Mouse (Mus musculus) hindbrain, embryonic 12.5 days (tissue): ENCODE measurements around the gene Atp6v0e2. TPM values are rescaled to one million over a fixed set of nuclear protein-coding genes. Genes with fewer than 3 reads are reported as not detected.

Experiments
- ATAC-seq: fragments of 200-750 bp; cut with Nextera tagmentation; 2 replicates; pipeline ENCODE4 v1.8.0; 2017; ENCODE audit warnings: moderate TSS enrichment; ENCODE audit not compliant: low FRiP score
- H3K27ac ChIP-seq: fragments of 300-500 bp; sonication (generic); 2 replicates; pipeline ENCODE4 v1.5.1; 2016; ENCODE audit warnings: mild to moderate bottlenecking
- H3K27me3 ChIP-seq: fragments of 300-500 bp; sonication (generic); 2 replicates; pipeline ENCODE4 v1.6.1; 2016; ENCODE audit warnings: mild to moderate bottlenecking
- H3K36me3 ChIP-seq: fragments of 300-500 bp; sonication (generic); 2 replicates; pipeline ENCODE4 v1.6.1; 2016; ENCODE audit warnings: mild to moderate bottlenecking
- H3K4me1 ChIP-seq: fragments of 300-500 bp; sonication (generic); 2 replicates; pipeline ENCODE4 v1.6.1; 2016
- H3K4me2 ChIP-seq: fragments of 300-500 bp; sonication (generic); replicated peaks from 2 replicates; pipeline ENCODE4 v1.6.1; 2016; ENCODE audit warnings: mild to moderate bottlenecking
- H3K4me3 ChIP-seq: fragments of 300-500 bp; sonication (generic); 2 replicates; pipeline ENCODE4 v1.5.1; 2016; ENCODE audit warnings: mild to moderate bottlenecking
- H3K9ac ChIP-seq: fragments of 300-500 bp; sonication (generic); 2 replicates; pipeline ENCODE4 v1.6.1; 2016; ENCODE audit warnings: mild to moderate bottlenecking, moderate library complexity
- H3K9me3 ChIP-seq: fragments of 300-500 bp; sonication (generic); replicated peaks from 2 replicates; pipeline ENCODE4 v1.6.1; 2016; ENCODE audit warnings: mild to moderate bottlenecking
- WGBS: fragments of 180-500 bp; shearing (Covaris S2); methylation state at CpG from one replicate; pipeline ENCODE4 v1.1.7; 2016; 5-methylcytosine and 5-hydroxymethylcytosine counted together
- polyA plus RNA-seq: library from polyadenylated mRNA; unstranded; fragments of >200 nt; fragmentation: Nextera tagmentation; extraction: Ambion mirVana; gene quantifications from 2 replicates; pipeline ENCODE4 v1.2.1, GENCODE M21; 2016

The Atp6v0e2 gene
- 74.7 and 75.0 TPM in 2 replicates for polyA plus RNA-seq

DNA sequence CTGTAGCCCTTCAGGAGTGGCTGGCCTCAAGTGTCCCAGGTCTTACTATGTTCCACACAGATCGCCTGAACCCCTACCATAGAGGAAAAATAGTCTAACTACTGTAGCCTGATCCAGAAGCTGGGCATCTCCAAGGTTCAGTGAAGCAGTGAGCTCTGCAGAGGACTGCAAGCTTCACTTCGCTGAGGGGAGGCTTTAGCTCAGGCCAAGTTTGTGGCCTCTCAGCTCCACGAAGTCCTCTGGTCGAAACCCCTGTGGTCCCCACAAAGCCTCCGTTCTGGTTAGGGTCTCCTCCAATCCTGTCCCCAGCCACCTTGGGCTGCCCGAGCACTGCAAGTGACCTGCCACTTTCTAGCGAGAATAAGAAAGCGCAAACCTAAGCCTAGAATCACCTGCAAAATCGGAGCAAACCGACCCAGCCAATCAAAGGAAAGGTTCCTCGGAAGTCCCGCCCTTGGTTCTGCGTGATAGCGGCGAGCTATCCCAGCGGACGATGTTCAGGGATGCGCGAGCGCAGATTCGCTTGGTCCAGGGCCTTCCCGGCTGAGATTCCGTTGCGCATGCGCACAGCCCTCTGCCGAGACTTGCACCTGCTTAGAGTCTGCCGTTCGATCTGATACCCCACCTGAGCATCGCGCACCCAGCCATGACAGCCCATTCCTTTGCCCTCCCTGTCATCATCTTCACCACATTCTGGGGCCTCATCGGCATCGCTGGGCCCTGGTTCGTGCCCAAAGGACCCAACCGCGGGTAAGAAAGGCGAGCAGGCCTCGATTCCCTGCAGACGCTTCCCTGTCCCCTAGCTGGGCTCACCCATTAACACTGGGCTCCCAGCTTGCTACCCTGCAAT, at the start of gene Atp6v0e2:
Atp6v0e2 (plus strand) TSS at position 511 of the 850 bp plus-strand sequence.
- H3K9me3 ChIP-seq: no peaks in the 10 kb centered on the region
- 4% methylated on average over 38 of the region's 38 CpGs for WGBS
- H3K36me3 ChIP-seq: peaks cover 31% of the 10 kb centered on the region
- ATAC-seq: peak; percentile 95
- peaks cover 25% of the 10 kb centered on the region for H3K4me1 ChIP-seq
- H3K4me2 ChIP-seq: peak within 1 kb of the TSS; percentile 89
- peak within 1 kb of the TSS; percentile 66 for H3K4me3 ChIP-seq
- peak within 1 kb of the TSS; percentile 90 for H3K9ac ChIP-seq
- H3K27ac ChIP-seq: peak within 1 kb of the TSS; percentile 81
- no peaks in the 10 kb centered on the region for H3K27me3 ChIP-seq

DNA sequence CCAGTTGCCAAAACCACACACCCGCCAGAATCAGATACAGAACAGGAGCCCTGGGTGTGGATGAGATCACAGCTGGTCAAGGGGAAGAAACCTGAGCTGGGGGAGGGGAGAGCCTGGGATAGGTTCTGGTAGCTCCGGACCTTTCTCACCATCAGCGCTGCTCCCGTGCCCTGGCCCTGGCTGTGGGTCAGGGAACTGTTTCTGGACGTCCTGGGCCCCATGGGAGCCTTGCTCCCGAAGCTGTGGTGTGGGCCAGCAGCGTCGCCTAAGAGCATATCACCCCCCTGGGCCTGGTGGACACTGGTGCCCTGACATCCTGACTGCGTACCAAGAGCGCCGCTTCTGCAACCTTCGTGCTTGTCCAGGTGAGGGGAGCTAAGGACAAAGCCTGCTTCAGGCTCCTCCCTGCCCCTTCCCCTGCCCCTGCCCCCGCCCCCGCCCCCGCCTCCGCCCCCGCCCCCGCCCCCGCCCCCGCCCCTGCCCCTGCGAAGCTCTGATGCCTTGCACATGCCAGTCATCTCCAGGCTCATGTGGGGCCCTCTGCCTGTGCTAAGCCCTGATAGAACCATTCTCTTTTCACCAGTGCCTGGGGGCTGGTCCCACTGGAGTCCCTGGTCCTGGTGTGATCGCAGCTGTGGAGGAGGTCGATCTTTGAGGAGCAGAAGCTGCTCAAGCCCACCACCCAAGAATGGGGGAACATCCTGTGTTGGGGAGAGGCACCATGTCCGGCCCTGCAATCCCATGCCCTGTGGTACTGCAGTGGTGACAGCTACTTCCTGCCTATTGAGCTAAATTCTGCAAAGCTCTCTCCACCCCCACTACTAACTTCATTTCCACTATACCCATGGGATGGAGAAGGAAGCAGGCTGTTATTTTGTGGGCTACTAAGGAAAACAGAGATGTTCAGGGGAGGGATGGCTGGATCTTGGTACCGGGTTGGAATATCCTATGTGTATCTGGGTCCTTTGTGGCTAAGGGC, 49.4 kb upstream of the Atp6v0e2 start:
- Histone ChIP-seq H3K9me3 (no peaks in the 10 kb centered on the region), H3K4me3 (0 out of 2 replicates have a peak overlapping the region, but pooled peaks have one; percentile 11), H3K27ac (no peak overlapping the region; the same call in 1 of the 2 replicates), H3K9ac (peak overlapping the region; percentile 53; the same call in 1 of the 2 replicates), H3K4me2 (peak overlapping the region; percentile 44), H3K27me3 (0 out of 2 replicates have a peak, but pooled peaks cover 3% of the 10 kb centered on the region), H3K36me3 (no peaks in the 10 kb centered on the region), H3K4me1 (peaks cover 13% of the 10 kb centered on the region)
- WGBS: 11% methylated on average over 25 of the region's 25 CpGs
- no peak for ATAC-seq

DNA sequence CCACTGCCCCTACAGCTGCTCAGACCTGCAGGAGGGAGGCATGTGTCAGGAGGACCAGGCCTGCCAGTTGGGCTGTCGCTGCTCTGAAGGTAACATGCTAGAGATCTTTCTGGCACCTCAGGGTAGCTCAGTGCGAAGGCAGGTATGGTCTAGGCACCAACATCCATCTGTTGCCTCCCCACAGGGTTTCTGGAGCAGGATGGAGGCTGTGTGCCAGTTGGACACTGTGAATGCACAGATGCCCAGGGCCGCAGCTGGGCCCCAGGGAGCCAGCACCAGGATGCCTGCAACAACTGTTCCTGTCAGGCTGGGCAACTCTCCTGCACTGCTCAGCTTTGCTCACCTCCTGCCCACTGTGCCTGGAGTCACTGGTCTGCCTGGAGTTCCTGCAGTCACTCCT, 47.7 kb upstream of the Atp6v0e2 start:
- no peaks in the 10 kb centered on the region for H3K9me3 ChIP-seq
- 77% methylated on average over 3 of the region's 3 CpGs for WGBS
- ATAC-seq: no peak
- H3K4me2 ChIP-seq: no peak overlapping the region
- peaks cover 15% of the 10 kb centered on the region for H3K4me1 ChIP-seq
- no peak overlapping the region for H3K9ac ChIP-seq
- no peak overlapping the region for H3K27ac ChIP-seq
- no peak overlapping the region for H3K4me3 ChIP-seq
- H3K36me3 ChIP-seq: no peaks in the 10 kb centered on the region
- 0 out of 2 replicates have a peak, but pooled peaks cover 3% of the 10 kb centered on the region for H3K27me3 ChIP-seq

DNA sequence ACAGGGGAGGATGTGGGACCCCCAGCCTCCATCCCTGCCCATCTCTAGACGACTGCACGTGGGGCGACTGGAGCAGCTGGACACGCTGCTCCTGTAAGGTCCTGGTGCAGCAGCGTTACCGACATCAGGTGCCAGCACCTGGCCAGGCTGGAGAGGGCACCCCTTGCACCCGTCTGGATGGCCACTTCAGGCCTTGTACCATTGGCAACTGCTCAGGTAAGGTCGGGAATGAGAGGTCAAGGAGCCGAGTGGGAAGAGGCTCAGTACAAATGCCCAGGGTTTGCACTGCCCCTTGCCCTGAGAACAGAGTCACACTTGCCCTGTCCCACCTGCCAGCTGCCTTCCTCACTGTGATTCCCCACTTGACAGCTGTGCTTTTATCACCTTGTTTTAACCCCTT, 46.1 kb upstream of the Atp6v0e2 start:
- H3K9me3 ChIP-seq: no peaks in the 10 kb centered on the region
- H3K27ac ChIP-seq: no peak overlapping the region
- 75% methylated on average over 9 of the region's 9 CpGs for WGBS
- no peak for ATAC-seq
- H3K4me1 ChIP-seq: peaks cover 15% of the 10 kb centered on the region
- H3K36me3 ChIP-seq: no peaks in the 10 kb centered on the region
- 0 out of 2 replicates have a peak, but pooled peaks cover 3% of the 10 kb centered on the region for H3K27me3 ChIP-seq
- no peak overlapping the region for H3K9ac ChIP-seq
- no peak overlapping the region for H3K4me2 ChIP-seq
- H3K4me3 ChIP-seq: no peak overlapping the region

DNA sequence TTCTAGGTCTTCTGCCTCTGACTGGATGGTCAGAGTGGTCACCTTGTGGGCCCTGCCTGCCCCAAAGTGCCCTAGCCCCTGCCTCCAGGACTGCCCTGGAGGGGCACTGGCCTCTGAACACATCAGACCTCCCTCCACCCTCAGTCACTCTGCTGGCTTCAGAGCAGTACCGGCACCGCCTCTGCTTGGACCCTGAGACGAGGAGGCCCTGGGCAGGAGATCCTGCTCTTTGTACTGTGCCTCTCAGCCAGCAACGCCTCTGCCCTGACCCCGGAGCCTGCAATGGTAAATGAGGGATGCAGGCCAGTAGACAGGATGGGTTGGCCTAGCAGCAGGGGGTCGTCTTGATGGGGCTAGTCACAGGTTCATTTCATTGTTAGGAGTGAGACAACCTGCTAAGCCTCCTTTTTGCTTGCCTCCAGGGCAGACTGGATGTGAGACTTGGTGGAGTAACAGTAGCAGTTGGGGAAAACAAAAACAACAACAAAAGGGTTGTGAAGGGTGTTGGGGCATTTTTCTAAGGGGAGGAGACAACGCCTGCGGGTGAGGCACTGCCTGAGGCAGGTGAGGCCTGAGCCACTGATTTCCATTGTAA, 44.2 kb upstream of the Atp6v0e2 start:
- 8% methylated on average over 8 of the region's 8 CpGs for WGBS
- Histone ChIP-seq H3K9me3 (no peaks in the 10 kb centered on the region), H3K4me1 (peaks cover 5% of the 10 kb centered on the region), H3K9ac (no peak overlapping the region), H3K27ac (no peak overlapping the region), H3K36me3 (no peaks in the 10 kb centered on the region), H3K27me3 (0 out of 2 replicates have a peak, but pooled peaks cover 3% of the 10 kb centered on the region), H3K4me3 (no peak overlapping the region), H3K4me2 (no peak overlapping the region)
- no peak for ATAC-seq

DNA sequence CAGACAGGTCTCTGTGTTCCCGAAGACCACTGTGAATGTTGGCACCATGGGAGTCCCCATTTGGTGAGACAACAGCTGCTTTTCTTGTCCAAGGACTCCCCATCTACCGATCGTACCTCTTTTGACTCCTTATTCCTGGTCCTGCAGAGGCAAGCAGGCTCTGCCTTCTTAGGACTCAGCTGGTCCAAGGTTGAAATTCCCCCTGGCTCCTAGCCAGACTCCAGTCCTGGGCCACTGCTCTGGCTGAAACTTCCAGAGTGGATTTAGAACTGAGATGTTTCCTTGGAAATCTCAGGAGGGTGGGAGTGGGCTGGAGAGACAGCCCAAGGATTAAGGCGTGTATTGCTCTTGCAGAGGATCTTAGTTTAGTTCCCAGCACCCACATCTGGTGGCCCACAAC, 39.9 kb upstream of the Atp6v0e2 start:
- H3K36me3 ChIP-seq: no peaks in the 10 kb centered on the region
- H3K4me1 ChIP-seq: 0 out of 2 replicates have a peak, but pooled peaks cover 2% of the 10 kb centered on the region
- H3K4me2 ChIP-seq: no peak overlapping the region
- no peak overlapping the region for H3K4me3 ChIP-seq
- H3K9me3 ChIP-seq: no peaks in the 10 kb centered on the region
- H3K27ac ChIP-seq: no peak overlapping the region
- no peak overlapping the region for H3K9ac ChIP-seq
- no peak for ATAC-seq
- no peaks in the 10 kb centered on the region for H3K27me3 ChIP-seq
- WGBS: 84% methylated on average over 4 of the region's 4 CpGs

DNA sequence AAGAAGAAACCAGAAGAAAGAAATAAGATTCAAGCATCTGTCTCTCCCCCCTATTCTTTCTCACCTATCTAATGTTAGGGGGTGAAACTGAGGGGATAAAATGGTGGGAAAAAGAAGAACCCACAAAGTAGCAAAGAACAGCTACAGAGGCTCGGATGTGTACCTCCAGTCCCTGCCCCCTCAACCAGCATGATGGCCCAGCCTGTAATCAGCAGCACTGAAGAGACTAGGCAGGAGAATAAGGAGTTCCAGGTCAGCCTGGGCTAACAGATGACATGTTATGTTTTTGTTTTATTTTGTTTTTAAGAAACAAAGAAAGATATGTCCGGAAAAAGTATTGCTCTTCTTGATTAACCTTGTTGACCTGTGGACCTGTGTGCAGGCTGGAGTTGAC, 33.6 kb upstream of the Atp6v0e2 start:
- H3K27ac ChIP-seq: no peak overlapping the region
- peak overlapping the region; percentile 66; the same call in 1 of the 2 replicates for H3K4me3 ChIP-seq
- H3K4me1 ChIP-seq: peaks cover 6% of the 10 kb centered on the region
- ATAC-seq: peak; percentile 80
- H3K4me2 ChIP-seq: 0 out of 2 replicates have a peak overlapping the region, but pooled peaks have one; percentile 90
- H3K27me3 ChIP-seq: no peaks in the 10 kb centered on the region
- H3K9me3 ChIP-seq: no peaks in the 10 kb centered on the region
- no peaks in the 10 kb centered on the region for H3K36me3 ChIP-seq
- no peak overlapping the region for H3K9ac ChIP-seq
- 17% methylated on average over 2 of the region's 2 CpGs for WGBS

DNA sequence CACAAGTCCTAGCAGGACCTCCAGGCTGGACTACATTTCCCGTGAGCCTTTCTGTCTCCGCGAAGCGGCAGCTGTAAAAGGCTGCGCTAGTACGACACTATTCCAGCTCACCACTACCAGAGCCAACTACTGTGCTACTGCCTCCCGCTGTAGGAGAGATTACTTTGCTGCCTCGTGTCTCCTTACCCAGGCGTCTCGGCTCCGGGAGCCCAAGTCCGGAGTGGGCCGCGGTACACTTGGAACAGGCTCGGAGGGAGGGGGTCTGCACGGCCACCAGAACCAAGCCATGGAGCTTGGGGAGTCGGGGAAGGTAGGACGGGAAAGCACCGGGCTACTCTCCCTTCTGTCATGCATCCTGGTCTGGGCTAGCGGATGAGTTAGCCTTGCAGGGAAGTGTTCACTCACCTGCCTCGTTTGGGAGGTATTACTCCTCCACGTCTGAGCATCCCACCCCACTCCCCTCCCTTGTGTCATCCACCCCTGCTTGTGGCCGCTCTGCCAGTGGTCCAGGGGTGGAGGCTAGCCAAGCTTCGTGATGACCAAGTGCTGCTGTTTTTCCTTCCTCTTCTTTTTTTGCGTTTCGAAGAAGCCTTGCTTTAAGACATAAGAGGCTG, 33.1 kb upstream of the Atp6v0e2 start:
- 0 out of 2 replicates have a peak overlapping the region, but pooled peaks have one; percentile 62 for H3K27ac ChIP-seq
- H3K4me3 ChIP-seq: peak overlapping the region; percentile 66
- peak; percentile 95 for ATAC-seq
- WGBS: under 1% methylated on average over 26 of the region's 26 CpGs
- peak overlapping the region; percentile 64 for H3K9ac ChIP-seq
- H3K9me3 ChIP-seq: no peaks in the 10 kb centered on the region
- no peaks in the 10 kb centered on the region for H3K27me3 ChIP-seq
- peaks cover 6% of the 10 kb centered on the region for H3K4me1 ChIP-seq
- peak overlapping the region; percentile 90 for H3K4me2 ChIP-seq
- H3K36me3 ChIP-seq: peaks cover 2% of the 10 kb centered on the region; the same call in 1 of the 2 replicates

DNA sequence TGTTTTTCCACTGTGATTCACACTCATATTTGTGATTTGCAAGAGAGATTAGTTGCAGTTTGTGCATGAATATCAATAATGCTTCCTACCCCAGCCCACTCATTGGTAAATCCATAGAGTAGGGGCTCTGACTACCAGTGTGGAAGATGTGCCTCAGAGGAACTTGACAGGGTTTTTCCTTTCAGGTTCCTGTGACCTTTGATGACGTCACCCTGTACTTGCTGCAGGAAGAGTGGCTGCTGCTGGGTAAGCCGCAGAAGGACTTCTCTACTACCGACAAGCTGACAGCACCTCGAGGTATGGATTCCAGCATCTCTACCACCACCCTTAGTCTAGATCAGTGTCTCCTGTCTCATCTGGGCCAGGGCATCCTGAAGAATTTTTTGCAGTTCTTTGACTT, 29.3 kb upstream of the Atp6v0e2 start:
- ATAC-seq: no peak
- H3K27ac ChIP-seq: no peak overlapping the region
- H3K27me3 ChIP-seq: no peaks in the 10 kb centered on the region
- no peak overlapping the region for H3K9ac ChIP-seq
- H3K4me1 ChIP-seq: peaks cover 6% of the 10 kb centered on the region
- H3K4me2 ChIP-seq: no peak overlapping the region
- H3K9me3 ChIP-seq: no peaks in the 10 kb centered on the region
- no peak overlapping the region for H3K4me3 ChIP-seq
- WGBS: 69% methylated on average over 4 of the region's 4 CpGs
- peaks cover 19% of the 10 kb centered on the region for H3K36me3 ChIP-seq

DNA sequence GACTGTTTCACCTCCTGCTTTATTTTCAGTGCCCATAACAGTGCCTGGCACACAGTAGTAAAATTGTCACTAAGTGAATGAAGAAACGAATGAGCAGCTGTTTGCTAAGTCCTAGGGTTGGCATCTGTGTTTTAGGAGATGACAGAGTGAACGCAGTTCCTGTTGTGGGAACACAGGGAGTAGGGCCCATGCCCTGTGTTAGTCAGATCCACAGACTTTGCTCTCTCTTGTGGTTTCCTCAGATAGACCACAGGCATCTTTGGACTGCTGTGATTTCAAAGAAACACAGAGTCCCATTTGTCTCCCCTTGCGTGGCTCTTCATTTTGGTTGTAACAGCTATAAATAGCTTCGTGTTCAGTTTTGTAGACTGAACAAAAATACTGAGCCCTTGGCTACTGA, 27.0 kb upstream of the Atp6v0e2 start:
- Histone ChIP-seq H3K4me1 (no peaks in the 10 kb centered on the region), H3K4me2 (no peak overlapping the region), H3K36me3 (peaks cover 42% of the 10 kb centered on the region), H3K27ac (no peak overlapping the region), H3K27me3 (no peaks in the 10 kb centered on the region), H3K4me3 (no peak overlapping the region), H3K9ac (no peak overlapping the region), H3K9me3 (no peaks in the 10 kb centered on the region)
- no peak for ATAC-seq
- 90% methylated on average over 4 of the region's 4 CpGs for WGBS

DNA sequence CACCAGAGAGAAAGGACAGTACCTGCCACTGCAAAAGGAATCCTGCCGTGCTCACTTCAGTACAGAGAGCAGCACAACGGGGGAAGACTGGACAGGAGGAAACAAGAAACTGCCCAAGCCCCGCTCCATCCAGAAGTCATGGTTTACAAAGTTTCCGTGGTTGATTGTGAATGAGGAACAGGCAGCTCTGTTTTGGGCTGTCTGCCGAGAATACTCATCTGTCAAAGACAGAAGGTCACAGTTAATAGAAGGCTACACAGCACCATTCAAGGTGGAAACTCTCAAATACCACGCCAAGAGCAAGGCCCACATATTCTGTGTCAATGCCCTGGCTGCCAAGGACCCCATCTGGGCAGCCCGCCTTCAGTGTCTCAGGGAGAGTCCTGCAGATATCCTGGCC, 25.6 kb upstream of the Atp6v0e2 start:
- Histone ChIP-seq H3K27ac (no peak overlapping the region), H3K36me3 (peaks cover 57% of the 10 kb centered on the region), H3K27me3 (no peaks in the 10 kb centered on the region), H3K9me3 (no peaks in the 10 kb centered on the region), H3K4me1 (no peaks in the 10 kb centered on the region), H3K4me2 (no peak overlapping the region), H3K9ac (no peak overlapping the region), H3K4me3 (no peak overlapping the region)
- WGBS: 88% methylated on average over 7 of the region's 7 CpGs
- ATAC-seq: no peak
